Mouse (Mus musculus) kidney, postnatal 0 days (tissue): ENCODE results near the gene Gm20388. TPM values are rescaled to one million over a fixed set of nuclear protein-coding genes. Genes with fewer than 3 reads are reported as not detected.

Experiments used
- ATAC-seq: fragments of 200-750 bp; cut with Nextera tagmentation; replicated peaks from 2 replicates; pipeline ENCODE4 v1.8.0; 2017; ENCODE audit warnings: low read depth, moderate number of reproducible peaks, moderate TSS enrichment, moderate library complexity; ENCODE audit not compliant: low FRiP score
- DNase-seq: peaks from one replicate; pipeline ENCODE4 v3.0.0-alpha.2; 2016; ENCODE audit warnings: low spot score
- H3K27ac ChIP-seq: fragments of 300-500 bp; sonication (generic); 2 replicates; pipeline ENCODE4 v1.5.1; 2014; ENCODE audit warnings: mild to moderate bottlenecking
- H3K27me3 ChIP-seq: fragments of 300-500 bp; sonication (generic); 2 replicates; pipeline ENCODE4 v1.6.1; 2014; ENCODE audit warnings: low read length, mixed read lengths; ENCODE audit not compliant: insufficient read depth
- H3K36me3 ChIP-seq: fragments of 300-500 bp; sonication (generic); 2 replicates; pipeline ENCODE4 v1.6.1; 2014; ENCODE audit warnings: low read length, mixed read lengths; ENCODE audit not compliant: insufficient read depth
- H3K4me1 ChIP-seq: fragments of 300-500 bp; sonication (generic); replicated peaks from 2 replicates; pipeline ENCODE4 v1.6.1; 2014; ENCODE audit warnings: antibody characterized with exemption, low read length, mixed read lengths; ENCODE audit not compliant: insufficient read depth
- H3K4me2 ChIP-seq: fragments of 300-500 bp; sonication (generic); 2 replicates; pipeline ENCODE4 v1.6.1; 2014; ENCODE audit warnings: mild to moderate bottlenecking, low read length, moderate library complexity, mixed read lengths
- H3K4me3 ChIP-seq: fragments of 300-500 bp; sonication (generic); replicated peaks from 2 replicates; pipeline ENCODE4 v1.5.1; 2014; ENCODE audit warnings: low read depth, low read length
- H3K9ac ChIP-seq: fragments of 300-500 bp; sonication (generic); 2 replicates; pipeline ENCODE4 v1.6.1; 2014; ENCODE audit warnings: low read depth, low read length
- H3K9me3 ChIP-seq: fragments of 300-500 bp; sonication (generic); replicated peaks from 2 replicates; pipeline ENCODE4 v1.6.1; 2016; ENCODE audit warnings: low read length, inconsistent platforms, mixed read lengths
- CTCF ChIP-seq: IDR thresholded peaks from 2 replicates; pipeline ENCODE4 v1.5.1; 2016; ENCODE audit warnings: antibody characterized with exemption, low read depth, mild to moderate bottlenecking, moderate library complexity
- WGBS: fragments of 180-500 bp; shearing (Covaris S2); extraction: QIAGEN DNeasy Blood & Tissue Kit; methylation state at CpG from one replicate; pipeline ENCODE4 v1.1.7; 2014; 5-methylcytosine and 5-hydroxymethylcytosine counted together
- polyA plus RNA-seq: library from polyadenylated mRNA; unstranded; fragments of >200 nt; fragmentation: Nextera tagmentation; extraction: Ambion mirVana; gene quantifications from 2 replicates; pipeline ENCODE4 v1.2.1, GENCODE M21; 2015

The Gm20388 gene
- polyA plus RNA-seq, 1 experiment from 2014 or later: not detected

DNA sequence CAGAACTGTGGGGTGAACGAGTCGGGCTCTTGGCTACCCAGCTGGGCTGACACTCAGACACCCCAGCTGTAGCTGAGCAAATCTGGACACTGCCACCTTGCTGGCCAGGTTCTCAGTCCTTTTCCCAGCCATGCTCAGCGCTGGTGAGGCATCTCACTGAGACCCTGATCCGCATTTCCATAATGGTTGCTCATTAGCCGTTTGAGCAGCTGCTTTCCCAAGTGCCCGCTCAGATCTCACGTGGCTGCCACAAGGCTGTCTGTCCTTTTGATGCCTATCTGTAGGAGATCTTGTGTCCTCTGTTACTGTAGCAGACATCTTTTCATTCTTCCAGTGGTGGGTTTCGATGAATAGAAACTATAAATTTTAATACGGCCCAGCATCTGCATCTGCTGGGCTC is 3830.6 kb downstream of the Gm20388 start:
- no peaks in the 10 kb centered on the region for H3K36me3 ChIP-seq
- no peak for TF ChIP-seq CTCF
- H3K9me3 ChIP-seq: no peaks in the 10 kb centered on the region
- WGBS: 72% methylated on average over 9 of the region's 9 CpGs
- ATAC-seq (no peak), DNase-seq (no peak)
- H3K27ac ChIP-seq: no peak overlapping the region
- H3K4me1 ChIP-seq: no peaks in the 10 kb centered on the region
- H3K4me3 ChIP-seq: no peak overlapping the region
- no peak overlapping the region for H3K9ac ChIP-seq
- H3K4me2 ChIP-seq: no peak overlapping the region
- no peaks in the 10 kb centered on the region for H3K27me3 ChIP-seq

DNA sequence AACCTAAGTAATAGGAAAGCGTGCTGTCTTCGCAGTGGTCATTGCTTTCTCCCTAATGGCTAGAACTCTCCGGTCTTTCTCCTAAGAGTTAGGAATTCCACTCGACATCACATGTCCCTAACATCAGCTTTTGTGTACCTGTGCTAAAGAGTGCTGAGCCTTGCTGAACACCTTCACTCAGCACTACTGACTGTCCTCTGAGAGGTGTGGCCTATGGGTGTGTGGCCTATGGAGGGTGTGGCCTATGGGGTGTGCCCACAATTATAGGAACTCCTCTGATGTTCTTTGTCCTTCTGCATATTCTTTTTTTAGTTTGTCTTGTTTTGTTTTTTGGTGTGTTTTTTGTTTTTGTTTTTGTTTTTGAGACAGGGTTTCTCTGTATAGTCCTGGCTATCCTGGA is 3835.8 kb downstream of the Gm20388 start:
- Histone ChIP-seq H3K27ac (no peak overlapping the region), H3K9ac (no peak overlapping the region), H3K27me3 (no peaks in the 10 kb centered on the region), H3K9me3 (no peaks in the 10 kb centered on the region), H3K36me3 (no peaks in the 10 kb centered on the region), H3K4me3 (no peak overlapping the region), H3K4me1 (no peaks in the 10 kb centered on the region), H3K4me2 (no peak overlapping the region)
- 90% methylated on average over 4 of the region's 4 CpGs for WGBS
- DNase-seq (no peak), ATAC-seq (no peak)
- TF ChIP-seq CTCF: no peak

DNA sequence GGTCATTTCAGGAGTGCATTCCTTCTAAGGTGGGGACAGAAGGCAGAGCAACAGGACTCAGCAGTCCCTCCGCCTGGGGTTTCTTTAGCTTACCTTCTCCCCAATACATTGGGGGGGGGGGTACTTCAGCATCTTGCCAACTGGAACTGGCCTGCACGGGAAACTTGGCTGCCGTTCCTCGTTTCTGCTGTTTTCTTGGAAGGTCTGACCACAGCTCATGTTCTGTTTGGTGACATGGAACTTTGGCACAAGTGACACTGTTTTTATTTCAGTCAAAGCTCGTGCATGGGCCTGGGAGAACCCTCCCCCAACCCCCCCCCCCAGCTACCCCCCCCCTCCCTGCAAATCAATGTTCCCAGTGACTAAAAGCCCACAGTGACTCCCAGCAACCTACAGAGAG is 3837.1 kb downstream of the Gm20388 start:
- H3K9me3 ChIP-seq: no peaks in the 10 kb centered on the region
- TF ChIP-seq CTCF: no peak
- no peak overlapping the region for H3K4me3 ChIP-seq
- H3K4me2 ChIP-seq: no peak overlapping the region
- 25% methylated on average over 5 of the region's 5 CpGs for WGBS
- H3K27ac ChIP-seq: no peak overlapping the region
- no peaks in the 10 kb centered on the region for H3K36me3 ChIP-seq
- DNase-seq (no peak), ATAC-seq (no peak)
- H3K4me1 ChIP-seq: no peaks in the 10 kb centered on the region
- no peak overlapping the region for H3K9ac ChIP-seq
- H3K27me3 ChIP-seq: no peaks in the 10 kb centered on the region

DNA sequence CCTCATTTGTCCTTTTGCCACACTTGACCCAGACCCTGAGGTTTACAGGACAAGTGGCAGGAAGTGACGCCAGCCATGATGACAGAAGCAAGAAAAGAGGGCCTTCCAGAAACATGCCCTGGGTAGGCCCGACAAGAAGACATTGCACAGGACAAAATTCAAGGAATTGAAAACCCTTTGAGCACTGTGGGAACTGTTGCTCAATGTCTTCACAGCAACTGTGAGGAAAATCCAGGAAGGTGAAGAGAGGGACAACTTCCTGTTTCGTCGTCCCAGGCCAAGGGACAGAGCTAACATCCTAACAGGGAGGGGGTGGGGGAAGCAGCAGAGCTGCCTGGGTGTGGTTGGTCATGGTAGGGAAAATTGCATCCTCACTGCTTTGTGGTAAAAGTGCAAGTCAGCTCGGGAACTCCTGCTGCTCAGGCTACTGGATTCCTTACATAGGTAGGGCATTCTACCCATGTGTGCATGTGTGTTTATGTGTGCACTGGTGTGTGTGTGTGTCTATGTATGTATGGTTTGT is 3839.6 kb downstream of the Gm20388 start:
- DNase-seq (no peak), ATAC-seq (no peak)
- no peaks in the 10 kb centered on the region for H3K36me3 ChIP-seq
- no peaks in the 10 kb centered on the region for H3K9me3 ChIP-seq
- H3K4me2 ChIP-seq: no peak overlapping the region
- WGBS: 49% methylated on average over 5 of the region's 5 CpGs
- no peak overlapping the region for H3K4me3 ChIP-seq
- 0 out of 2 replicates have a peak, but pooled peaks cover 4% of the 10 kb centered on the region for H3K4me1 ChIP-seq
- H3K27ac ChIP-seq: no peak overlapping the region
- no peak overlapping the region for H3K9ac ChIP-seq
- no peaks in the 10 kb centered on the region for H3K27me3 ChIP-seq
- TF ChIP-seq CTCF: no peak

DNA sequence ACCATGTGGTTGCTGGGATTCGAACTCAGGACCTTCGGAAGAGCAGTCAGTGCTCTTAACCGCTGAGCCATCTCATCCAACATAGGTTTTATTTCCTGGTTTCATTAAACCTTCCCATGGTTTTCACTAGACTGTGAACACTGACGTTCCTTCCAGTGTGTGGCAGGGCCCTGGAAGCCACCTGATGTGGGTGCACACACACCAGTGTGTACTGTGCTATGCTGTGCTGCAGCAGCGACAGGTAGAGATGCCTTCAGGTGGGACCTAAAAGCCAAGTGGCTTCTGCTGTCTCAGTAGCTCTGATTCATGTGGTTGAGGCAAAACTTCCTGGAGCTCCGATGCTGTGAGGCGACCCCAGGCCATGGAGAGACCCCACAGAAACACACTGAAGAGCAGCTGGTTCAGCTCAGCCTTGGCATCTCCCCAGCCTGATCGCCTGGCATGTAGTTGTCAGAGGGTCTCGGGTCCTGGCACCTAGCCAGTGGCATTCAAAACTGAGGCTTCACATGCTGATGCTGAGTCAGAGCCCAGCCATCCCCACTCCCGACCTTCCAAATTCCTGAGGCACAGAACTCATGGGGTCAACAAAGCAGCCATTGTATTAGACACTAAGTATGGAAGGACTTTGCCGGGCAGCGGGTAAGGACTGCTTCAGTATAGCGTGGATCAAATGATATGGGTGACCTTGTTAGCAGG is 3842.3 kb downstream of the Gm20388 start:
- Histone ChIP-seq H3K9ac (no peak overlapping the region), H3K4me2 (no peak overlapping the region), H3K36me3 (no peaks in the 10 kb centered on the region), H3K9me3 (no peaks in the 10 kb centered on the region), H3K4me1 (0 out of 2 replicates have a peak, but pooled peaks cover 4% of the 10 kb centered on the region), H3K27ac (no peak overlapping the region), H3K27me3 (no peaks in the 10 kb centered on the region), H3K4me3 (no peak overlapping the region)
- 52% methylated on average over 13 of the region's 13 CpGs for WGBS
- ATAC-seq (no peak; the same call in 1 of the 2 replicates), DNase-seq (peak; percentile 53)
- no peak for TF ChIP-seq CTCF

DNA sequence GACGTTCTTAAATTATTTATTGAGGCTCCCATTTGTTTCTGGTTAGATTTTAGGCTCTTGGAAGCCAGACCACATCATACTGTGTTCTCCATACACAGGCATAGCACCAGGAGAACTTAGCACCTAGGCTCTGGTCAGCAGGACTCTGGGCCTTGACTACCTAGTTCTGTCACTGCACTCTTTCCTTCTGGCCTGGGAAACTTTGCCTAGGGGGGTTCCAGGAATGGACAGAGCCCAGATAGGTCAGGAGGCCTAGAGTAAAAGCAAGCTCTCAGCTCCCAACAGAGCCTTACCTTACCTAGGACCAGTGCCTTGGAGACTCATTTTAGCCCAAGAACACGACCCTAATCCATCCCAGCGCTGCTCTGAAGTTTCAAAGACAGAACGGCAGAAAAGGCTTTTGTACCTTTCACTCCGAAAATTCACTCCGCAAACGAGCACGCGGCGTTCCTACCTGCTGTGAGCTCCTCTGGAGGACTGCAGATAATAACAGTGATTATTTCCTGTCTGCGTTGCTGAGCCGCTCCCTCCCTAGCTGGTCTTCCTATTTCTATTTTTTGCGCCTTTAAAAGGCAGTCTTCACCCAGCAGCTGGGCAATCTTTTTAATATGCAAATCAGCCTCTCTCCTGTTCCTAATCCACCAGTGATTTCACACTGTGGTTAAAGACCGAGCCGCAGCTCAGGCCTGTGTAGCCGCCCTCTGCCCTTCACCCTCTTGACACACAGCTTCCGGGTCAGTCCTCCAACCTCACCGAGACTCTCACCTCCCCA is 3843.1 kb downstream of the Gm20388 start:
- 35% methylated on average over 18 of the region's 18 CpGs for WGBS
- ATAC-seq: no peak
- TF ChIP-seq CTCF: no peak

More for the DNA sequence above, 3843.1 kb downstream of the Gm20388 start:
- Histone ChIP-seq H3K4me1 (0 out of 2 replicates have a peak, but pooled peaks cover 4% of the 10 kb centered on the region), H3K27ac (no peak overlapping the region), H3K27me3 (no peaks in the 10 kb centered on the region), H3K4me2 (no peak overlapping the region), H3K4me3 (no peak overlapping the region), H3K36me3 (no peaks in the 10 kb centered on the region), H3K9ac (no peak overlapping the region), H3K9me3 (no peaks in the 10 kb centered on the region)
- no peak for DNase-seq
